Mouse (Mus musculus) ES-CJ7 (cell line): ENCODE measurements around the gene Sgca.

Experiments
- DNase-seq: peaks from one replicate; pipeline ENCODE4 v3.0.0; 2011; ENCODE audit warnings: low read depth, low spot score

The Sgca gene

GRCm38 (mm10) chr11:94915675-94916403 lies 60.3 kb downstream of the Sgca start:
- no peak for DNase-seq

- DNase-seq = no peak
Measured at GRCm38 (mm10) chr11:94913302-94914090, 62.6 kb downstream of the Sgca start.
